Mouse (Mus musculus) adrenal gland, adult 2 months (tissue): ENCODE results near the gene Helq. TPM values are rescaled to one million over a fixed set of nuclear protein-coding genes. Genes with fewer than 3 reads are reported as not detected.
A peak's percentile ranks its signal among the peaks of the same experiment; 100 is the strongest.

ENCODE experiments used
- DNase-seq: peaks from one replicate; pipeline ENCODE4 v3.0.0; 2021
- long read RNA-seq: library from polyadenylated mRNA; stranded (forward); transcript quantifications from one replicate; pipeline ENCODE4 v2.0.0, GENCODE M21; 2021
- polyA plus RNA-seq: library from polyadenylated mRNA; depleted of rRNA; stranded (reverse); fragments of >200 nt; gene quantifications from 2 replicates; pipeline ENCODE4 v1.2.3, GENCODE M21; 2012; rRNA removed
- total RNA-seq, 2 experiments: library from RNA; stranded (reverse); gene quantifications; 2 replicates each; pipeline ENCODE4 v1.2.3; 2021

Helq gene
- total RNA-seq (10 to 100 TPM in 1 of 2 experiments, 1 to 10 TPM in 1; 6.7 to 10.4 TPM), polyA plus RNA-seq (2.7 and 4.0 TPM in 2 replicates)
- long read RNA-seq, partial matches to known transcripts, result 0 of 6 reads
- long read RNA-seq, other reads (novel, unspliced or antisense), result 3 of 6 reads

- peak; percentile 94 for DNase-seq
These were observed at the start of gene Helq, which contains the start of gene Mrps18c for GRCm38 (mm10) chr5:100798165-100798860. TSS of gene Helq (minus strand) at chr5:100798598. TSS of gene Mrps18c (plus strand) at chr5:100798627.

GRCm38 (mm10) chr5:100847143-100847542 lies 48.7 kb upstream of the Helq start:
- DNase-seq, result no peak

DNA sequence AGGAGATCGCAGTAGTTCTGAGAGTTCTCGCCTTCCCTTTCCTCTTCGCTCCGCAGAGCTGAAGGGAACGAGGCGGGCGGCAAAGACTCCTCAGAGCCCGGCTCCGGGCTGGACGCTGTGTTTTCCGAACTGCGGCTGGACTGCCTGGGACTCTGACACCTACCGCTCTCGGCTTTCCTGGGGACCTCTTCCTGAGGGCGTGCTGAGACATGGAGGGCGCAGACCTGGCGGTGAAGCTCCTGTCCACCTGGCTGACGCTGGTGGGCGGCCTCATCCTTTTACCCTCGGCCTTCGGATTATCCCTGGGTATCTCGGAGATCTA lies 48.2 kb upstream of the Helq start:
- no peak for DNase-seq

DNA sequence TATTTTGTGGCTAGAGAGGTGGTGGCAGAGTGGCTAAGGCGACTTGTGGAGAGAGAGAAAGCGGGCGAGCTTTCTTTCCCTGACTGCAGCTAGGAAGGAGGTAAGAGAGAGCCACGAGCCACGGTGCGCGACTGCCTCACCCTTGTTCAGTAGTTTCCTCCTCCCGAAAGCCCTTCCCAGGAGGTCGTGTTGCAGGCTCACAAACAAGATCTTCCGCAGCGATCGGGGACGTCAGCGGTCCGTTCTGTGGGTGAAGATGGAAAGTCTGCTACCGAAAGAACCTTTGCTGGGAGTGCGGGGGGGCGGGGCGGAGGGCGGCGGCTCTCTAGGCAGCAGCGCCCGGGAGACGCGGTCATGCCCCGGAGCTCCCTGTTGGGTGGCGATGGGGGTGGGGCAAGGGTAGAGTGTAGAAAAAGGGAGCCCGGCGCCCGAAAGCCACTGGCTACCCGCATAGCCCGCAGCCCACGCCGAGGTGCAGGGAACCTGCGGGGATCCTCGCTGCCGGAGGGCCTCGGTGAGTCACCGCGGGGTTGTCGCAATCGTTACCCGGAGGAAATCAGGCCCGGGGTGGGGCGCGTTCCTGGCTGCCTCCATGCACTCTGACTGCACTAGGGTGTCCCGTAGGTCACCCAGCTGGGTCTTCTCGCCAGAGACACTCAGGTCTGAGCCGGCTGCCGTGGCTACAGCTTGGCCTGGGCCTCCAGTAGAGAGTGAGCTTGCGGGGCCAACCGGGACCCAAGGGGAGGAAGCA lies 47.6 kb upstream of the Helq start:
- peak; percentile 94 for DNase-seq

DNA sequence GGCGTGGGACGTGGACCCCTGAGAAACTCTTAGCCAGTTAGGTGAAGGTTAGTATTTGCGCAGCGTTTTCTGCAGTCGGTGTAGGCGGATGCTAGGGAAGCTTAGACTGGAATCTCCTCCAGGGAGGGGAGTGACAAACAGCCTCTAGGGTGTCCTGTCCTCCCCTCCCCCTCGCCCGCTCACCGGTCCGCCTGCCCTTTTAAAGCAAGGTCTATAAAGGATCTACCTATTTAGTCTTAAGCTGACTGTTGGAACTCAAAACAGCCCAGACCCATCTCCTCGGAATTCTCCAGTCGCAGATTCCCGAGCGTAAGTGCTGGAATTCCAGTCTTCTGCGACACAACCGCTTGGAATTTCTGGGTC lies 47.1 kb upstream of the Helq start, which contains the start of gene Gpat3:
TSS of gene Gpat3 (plus strand) at position 229 of the 363 bp plus-strand sequence.
- DNase-seq, result peak; percentile 69

DNA sequence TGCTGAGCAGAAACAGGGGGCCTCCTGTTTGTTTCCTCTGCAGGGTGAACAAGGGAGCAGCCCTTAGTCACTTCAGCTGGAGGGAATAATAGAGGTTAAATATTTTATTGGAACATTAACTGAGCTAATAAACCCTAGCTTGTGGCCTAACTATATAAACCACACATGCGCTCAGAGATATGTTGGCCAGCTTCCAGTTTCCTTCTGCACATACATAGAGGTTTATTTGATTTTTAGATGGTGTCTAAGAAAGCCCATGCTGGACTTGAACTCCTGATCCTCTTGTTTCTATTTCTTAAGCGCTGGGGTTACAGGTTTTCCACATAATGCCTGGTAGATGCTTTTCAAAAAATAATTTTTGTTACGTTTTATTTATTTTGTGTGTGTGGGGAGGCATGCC lies 46.1 kb upstream of the Helq start:
- no peak for DNase-seq

DNA sequence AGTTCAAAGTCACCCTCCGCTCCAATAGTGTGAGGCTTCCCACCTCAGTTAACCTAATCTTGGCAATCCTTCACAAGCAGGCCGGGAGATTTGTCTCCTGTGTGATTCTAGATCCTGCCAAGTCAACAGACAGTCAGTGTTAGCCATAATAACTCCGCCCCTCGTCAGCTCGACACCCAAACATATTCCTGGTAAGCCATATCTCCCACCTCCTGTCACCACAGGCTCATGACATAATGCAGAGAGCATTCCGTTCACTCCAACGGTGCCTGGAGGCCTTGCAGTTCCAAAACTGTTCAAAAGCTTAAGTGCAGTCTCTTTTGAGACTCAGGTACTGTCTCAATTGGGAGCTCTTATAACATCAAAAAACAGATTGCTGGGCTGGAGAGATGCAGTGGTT lies 39.5 kb upstream of the Helq start:
- DNase-seq, result no peak

DNA sequence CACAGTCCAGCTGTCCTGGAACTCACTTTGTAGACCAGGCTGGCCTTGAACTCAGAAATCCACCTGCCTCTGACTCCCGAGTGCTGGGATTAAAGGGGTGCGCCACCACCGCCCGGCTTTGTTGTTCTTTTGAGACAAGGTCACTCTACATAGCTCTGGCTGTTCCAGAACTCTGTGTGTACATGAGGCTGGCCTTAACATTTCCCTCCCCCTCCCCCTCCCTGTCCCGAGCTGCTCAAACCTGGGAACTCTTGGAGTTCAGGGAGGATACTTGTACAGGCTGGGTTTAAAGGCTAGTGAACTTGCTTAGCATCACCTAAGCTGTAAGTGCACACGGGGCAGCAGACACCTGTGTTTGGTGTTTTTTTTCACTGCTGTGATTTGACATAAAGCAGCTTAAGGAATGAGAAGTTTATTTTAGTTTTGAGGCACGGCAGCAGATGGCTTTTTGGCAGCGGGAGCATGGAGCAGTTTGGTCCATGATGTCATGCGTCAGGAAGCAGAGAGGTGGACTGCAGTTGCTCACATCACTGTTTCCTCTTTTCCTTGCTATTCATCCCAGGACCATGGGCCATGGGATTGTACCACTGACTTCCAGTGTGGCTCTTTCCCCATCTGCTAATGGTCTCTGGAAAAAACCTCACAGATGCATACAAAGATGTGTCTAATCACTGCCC lies 37.6 kb upstream of the Helq start:
- no peak for DNase-seq

- no peak for DNase-seq
These were observed 35.4 kb upstream of the Helq start for GRCm38 (mm10) chr5:100833841-100834240.

DNA sequence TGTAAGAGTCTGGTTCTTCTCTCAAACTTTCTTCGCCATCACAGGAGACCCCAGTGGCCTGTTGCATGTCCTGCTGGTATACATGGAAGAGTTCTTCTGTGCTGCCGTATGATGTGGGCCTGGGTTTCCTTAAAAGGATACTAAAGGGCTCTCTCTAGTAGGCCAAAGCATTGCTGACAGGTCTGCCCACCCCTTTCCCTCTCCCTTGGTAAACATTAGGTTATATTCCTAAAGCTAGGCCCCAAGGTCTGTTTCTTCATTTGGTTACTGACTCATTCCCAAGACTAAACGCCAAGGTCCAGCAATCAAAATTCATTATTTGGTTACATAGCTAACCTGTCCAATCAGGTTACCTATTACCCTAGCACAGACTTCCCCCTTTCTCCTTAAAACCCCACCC lies 34.3 kb upstream of the Helq start:
- DNase-seq, result no peak

- no peak for DNase-seq
These were observed 30.3 kb upstream of the Helq start for GRCm38 (mm10) chr5:100828701-100829100.

DNA sequence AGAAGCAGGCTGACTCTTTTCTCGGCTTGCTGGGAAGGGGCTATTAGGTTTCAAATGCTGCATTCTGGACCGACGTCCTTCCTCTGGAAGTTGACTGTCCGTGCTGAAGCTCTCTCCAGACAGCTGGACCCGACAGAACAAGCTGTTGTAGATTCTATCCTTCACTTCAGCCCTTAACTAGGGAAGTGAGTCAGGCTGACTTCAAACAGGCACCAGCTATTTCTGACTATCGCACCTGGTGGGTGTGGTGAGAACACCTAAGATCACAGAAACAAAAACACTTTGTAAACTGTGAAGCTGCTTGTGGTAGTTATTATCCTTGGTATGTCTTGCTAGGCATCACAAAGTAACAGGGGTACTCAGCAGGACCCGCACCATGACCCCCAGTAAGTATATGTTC lies 28.1 kb upstream of the Helq start:
- DNase-seq, result no peak

DNA sequence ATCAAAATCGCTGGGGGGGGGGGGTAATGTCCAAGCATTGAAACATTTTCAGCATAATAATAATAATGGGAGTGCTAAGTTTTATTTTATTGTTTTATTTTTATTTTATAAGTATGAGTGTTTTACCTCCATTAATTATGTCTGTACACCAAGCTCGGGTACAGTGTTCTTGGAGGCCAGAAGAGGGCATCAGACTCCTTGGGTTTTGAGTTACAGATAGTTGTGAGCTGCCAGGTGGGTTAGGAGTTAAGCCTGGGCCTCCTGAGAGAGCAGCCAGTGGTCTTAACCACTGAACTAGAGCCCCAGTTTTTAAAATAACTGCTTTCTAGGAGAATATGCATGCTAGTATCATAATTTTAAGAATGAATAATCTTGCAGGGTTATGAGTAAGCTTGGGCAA lies 27.6 kb upstream of the Helq start:
- no peak for DNase-seq

DNA sequence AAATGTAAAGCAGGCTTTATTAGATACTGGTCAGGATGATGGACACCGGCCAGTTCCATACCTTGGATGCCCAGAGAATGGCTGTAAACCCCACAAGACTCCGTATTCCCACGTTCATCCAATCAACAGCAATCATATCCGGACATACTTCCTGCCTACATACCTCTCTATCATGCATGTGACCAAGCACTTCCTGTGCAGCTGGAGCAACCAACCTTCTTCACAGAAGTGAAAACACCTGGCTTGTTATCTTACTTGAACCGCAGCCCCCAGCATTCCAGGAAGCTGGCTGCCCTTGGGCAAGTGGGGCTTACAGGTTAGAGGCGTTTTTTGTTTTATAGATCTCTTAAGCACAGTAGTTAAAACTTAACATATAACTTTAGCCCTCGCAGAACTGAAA lies 24.4 kb upstream of the Helq start:
- no peak for DNase-seq

- peak; percentile 22 for DNase-seq
These were observed 23.0 kb upstream of the Helq start for GRCm38 (mm10) chr5:100821375-100821774.

DNA sequence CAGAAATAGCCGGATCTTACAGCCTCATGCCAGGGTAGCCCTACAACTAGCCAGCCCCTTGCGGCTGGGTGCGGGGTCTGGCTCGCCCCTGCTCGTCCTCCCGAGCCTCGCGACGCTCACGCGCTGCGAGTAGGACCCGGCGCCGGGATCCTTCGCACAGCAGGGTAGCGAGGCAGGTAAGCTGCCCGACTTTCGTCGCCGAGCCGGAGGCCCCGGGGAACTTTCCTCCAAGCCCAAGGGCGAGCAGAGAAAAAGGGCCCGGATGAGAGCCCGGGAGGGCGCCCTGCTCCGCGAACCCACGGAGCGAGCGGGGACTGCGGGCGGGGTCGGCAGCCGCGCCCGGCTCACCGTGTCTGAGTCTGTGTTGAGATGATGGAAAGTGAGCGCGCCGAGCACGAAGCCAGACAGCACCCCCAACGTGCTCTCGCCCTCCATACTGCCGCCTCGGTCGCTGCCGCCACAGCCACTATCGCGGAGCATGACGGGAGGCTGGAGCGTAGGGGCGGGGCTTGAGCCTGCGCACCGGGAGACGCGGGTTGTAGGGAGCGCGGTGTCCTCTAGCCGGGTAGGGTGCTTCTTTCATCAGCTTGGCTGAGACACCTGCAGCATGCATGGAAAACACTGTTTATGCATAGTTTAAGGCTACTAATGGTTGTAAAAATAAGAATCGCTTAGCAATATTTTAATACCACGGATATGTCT lies 22.2 kb upstream of the Helq start, which contains the start of gene Abraxas1:
TSS of gene Abraxas1 (minus strand) at position 483 of the 702 bp plus-strand sequence.
- DNase-seq, result peak; percentile 94

DNA sequence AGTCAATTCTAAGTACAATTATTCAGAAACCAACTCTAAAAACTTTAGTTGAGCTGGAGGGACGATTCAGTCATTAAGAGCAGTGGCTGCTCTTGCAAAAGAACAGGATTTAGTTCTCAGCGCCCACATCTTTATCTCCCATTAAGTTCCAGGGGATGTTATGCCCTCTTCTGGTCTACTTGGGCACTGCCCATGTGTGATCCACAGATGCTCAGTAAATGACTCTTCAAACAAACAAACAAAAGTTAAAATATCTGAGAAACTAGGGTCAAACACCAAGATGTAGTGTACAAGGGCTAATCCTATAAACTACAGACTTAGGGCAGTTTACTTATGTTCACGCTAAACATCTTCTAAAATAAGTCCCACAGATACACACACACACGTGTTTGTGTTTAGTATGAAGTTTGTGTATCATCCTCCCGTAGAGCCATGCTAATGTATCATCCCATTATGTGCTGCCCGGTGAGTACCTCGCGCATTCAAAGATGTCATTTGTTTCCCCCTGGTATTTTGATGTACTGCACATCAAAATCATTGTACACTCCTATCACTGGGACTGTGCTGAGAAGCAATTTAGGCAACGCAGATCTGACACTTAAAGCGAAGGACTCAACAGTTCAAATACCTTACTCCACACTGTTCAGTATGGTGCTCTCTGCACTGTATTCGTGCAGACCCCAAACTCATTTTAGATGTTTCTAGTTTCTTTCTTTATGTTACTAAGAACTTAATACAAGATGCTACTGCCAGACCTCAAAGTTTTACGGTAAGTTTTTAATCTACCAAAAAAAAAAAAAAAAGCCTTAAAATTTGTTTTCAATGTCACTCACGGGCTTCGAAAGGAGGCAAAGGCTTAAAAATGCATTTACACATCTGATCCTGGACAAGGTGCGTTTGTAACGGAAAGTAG lies 21.4 kb upstream of the Helq start:
- no peak for DNase-seq

- no peak for DNase-seq
These were observed 19.9 kb upstream of the Helq start for GRCm38 (mm10) chr5:100818341-100818740.

GRCm38 (mm10) chr5:100794084-100794483 lies 4.3 kb downstream of the Helq start:
- DNase-seq, result no peak

DNA sequence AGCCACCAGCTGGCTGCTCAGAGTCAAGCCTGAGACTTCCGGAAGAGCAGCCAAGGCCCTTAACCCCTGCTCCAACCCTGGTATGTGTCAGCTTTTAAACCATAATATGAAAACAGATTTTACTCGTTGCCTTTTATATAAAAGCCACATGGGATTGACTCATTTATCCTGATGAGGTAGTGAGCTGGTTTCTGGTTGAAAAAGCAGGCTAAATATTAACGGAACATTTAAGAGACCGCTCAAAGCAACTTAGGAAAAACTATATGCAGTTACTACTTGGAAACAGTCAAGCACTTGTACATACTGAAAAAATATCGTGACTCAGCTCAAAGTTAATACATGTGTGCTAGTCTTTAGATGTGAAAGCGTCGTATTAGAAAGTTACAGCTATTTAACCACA lies 6.1 kb downstream of the Helq start:
- DNase-seq, result no peak

DNA sequence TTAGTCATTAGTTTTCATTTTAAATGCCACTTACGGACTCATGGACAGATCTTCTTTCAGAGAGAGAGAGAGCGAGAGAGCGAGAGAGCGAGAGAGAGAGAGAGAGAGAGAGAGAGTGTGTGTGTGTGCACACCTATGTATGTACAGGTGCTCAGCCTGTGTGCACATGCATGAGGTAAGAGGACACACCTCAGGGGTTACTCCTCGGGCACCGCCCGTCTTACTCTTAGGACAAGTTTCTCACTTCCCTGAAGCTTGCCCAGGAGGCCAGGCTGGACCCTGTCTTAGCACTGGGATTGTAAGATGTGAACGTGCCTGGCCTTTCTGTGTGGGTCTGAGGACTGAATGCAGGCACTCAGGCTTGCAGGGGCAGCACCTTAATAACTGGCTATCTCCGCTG lies 10.9 kb downstream of the Helq start:
- DNase-seq, result no peak
